Mouse (Mus musculus) intestine, embryonic 15.5 days (tissue): Measurements from ENCODE around the gene Zbtb9. TPM values are rescaled to one million over a fixed set of nuclear protein-coding genes. Genes with fewer than 3 reads are reported as not detected.

Experiments used
- ATAC-seq: fragments of 200-750 bp; cut with Nextera tagmentation; 2 replicates; pipeline ENCODE4 v1.8.0; 2017; ENCODE audit warnings: moderate TSS enrichment, moderate library complexity
- H3K27ac ChIP-seq: fragments of 300-500 bp; sonication (generic); 2 replicates; pipeline ENCODE4 v1.5.1; 2015; ENCODE audit warnings: mild to moderate bottlenecking, inconsistent platforms
- H3K27me3 ChIP-seq: fragments of 300-500 bp; sonication (generic); replicated peaks from 2 replicates; pipeline ENCODE4 v1.6.1; 2015; ENCODE audit warnings: inconsistent platforms
- H3K36me3 ChIP-seq: fragments of 300-500 bp; sonication (generic); 2 replicates; pipeline ENCODE4 v1.6.1; 2015; ENCODE audit warnings: inconsistent platforms
- H3K4me1 ChIP-seq: fragments of 300-500 bp; sonication (generic); replicated peaks from 2 replicates; pipeline ENCODE4 v1.6.1; 2015; ENCODE audit warnings: inconsistent platforms
- H3K4me2 ChIP-seq: fragments of 300-500 bp; sonication (generic); replicated peaks from 2 replicates; pipeline ENCODE4 v1.6.1; 2015; ENCODE audit warnings: mild to moderate bottlenecking, inconsistent platforms
- H3K4me3 ChIP-seq: fragments of 300-500 bp; sonication (generic); replicated peaks from 2 replicates; pipeline ENCODE4 v1.5.1; 2015; ENCODE audit warnings: inconsistent platforms
- H3K9ac ChIP-seq: fragments of 300-500 bp; sonication (generic); 2 replicates; pipeline ENCODE4 v1.6.1; 2015; ENCODE audit warnings: inconsistent platforms
- H3K9me3 ChIP-seq: fragments of 300-500 bp; sonication (generic); 2 replicates; pipeline ENCODE4 v1.6.1; 2016; ENCODE audit warnings: inconsistent platforms
- WGBS: fragments of 180-500 bp; shearing (Covaris S2); methylation state at CpG from one replicate; pipeline ENCODE4 v1.1.7; 2015; 5-methylcytosine and 5-hydroxymethylcytosine counted together
- polyA plus RNA-seq: library from polyadenylated mRNA; unstranded; fragments of >200 nt; fragmentation: Nextera tagmentation; extraction: Ambion mirVana; gene quantifications from 2 replicates; pipeline ENCODE4 v1.2.1, GENCODE M21; 2015

Zbtb9 gene
- polyA plus RNA-seq, 1 experiment from 2014 or later = 14.0 TPM

DNA sequence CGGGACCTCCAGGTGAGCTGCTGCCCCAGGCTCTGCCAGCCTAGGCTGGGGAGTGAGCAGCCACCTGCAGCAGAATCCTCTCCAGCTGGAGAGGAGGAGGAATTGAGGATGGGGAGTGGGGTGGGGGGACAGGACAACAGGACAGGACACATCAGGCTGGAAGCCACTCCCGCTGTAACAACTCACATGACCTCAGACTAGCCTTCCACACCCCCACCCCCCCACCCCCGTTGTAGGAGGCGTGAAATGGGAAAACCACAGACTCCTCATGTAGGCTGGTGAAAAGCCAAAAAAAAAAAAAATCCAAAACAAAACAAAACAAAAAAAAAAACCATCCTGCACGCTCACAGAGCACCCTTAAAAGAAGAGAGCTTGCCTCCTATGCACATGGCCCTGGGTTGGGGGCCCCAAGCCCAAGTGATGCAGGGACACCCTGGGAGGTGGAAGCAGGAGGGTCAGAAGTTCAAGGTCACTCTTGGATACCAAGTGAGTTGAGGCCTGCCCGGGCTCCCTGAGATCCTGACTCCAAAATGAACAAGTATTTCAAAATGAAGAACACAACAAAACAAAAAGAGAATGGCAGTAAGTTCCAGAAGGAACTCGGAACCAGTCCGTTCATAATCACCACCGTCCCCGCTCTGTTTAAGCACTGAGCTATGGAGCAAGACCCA, 66.6 kb downstream of the Zbtb9 start:
- H3K9ac ChIP-seq = no peak overlapping the region

DNA sequence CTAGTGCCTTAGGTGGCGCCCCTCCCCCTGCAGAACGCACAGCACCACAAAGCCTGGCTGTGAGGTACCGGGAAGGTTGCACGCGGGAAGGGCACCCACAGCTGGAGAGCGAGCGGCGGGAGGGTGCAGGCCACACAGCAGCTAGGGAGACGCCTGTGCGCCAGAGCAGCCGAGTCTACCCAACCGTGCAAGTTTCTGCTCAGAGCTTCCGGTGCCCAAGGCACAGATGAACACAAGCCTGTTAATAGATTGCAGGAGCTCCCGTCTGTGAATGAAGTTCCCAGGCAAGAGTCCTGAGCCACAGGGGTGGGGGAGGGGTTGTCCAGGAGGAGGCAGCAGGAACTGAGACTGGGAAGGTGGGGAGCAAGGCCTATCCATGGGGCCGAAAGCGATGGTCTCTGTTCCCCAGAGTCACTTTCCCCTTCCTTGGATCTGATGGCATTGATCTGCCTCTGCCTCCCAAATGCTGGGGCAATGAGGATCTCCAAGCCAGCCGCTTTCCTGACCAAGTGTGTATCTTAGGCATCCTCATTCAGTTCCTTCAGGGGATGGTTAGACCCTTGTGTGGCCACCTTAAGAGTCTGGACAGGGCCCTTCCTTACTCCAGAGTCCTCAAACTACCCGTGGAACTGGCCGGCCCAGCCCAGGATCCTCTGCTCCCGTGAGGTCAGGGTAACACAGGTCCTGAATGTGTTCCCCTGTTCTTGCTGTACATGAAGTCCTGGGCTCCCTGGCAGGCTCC, 67.5 kb downstream of the Zbtb9 start:
- peak; percentile 5; the same call in 1 of the 2 replicates for ATAC-seq

More for the DNA sequence above, 66.6 kb downstream of the Zbtb9 start:
- ATAC-seq = no peak
- Histone ChIP-seq H3K4me3 (no peak overlapping the region), H3K36me3 (no peaks in the 10 kb centered on the region), H3K27ac (0 out of 2 replicates have a peak overlapping the region, but pooled peaks have one; percentile 19), H3K4me2 (0 out of 2 replicates have a peak overlapping the region, but pooled peaks have one; percentile 3), H3K9me3 (no peaks in the 10 kb centered on the region), H3K27me3 (no peaks in the 10 kb centered on the region), H3K4me1 (peaks cover 45% of the 10 kb centered on the region)
- WGBS = 73% methylated on average over 10 of the region's 10 CpGs

DNA sequence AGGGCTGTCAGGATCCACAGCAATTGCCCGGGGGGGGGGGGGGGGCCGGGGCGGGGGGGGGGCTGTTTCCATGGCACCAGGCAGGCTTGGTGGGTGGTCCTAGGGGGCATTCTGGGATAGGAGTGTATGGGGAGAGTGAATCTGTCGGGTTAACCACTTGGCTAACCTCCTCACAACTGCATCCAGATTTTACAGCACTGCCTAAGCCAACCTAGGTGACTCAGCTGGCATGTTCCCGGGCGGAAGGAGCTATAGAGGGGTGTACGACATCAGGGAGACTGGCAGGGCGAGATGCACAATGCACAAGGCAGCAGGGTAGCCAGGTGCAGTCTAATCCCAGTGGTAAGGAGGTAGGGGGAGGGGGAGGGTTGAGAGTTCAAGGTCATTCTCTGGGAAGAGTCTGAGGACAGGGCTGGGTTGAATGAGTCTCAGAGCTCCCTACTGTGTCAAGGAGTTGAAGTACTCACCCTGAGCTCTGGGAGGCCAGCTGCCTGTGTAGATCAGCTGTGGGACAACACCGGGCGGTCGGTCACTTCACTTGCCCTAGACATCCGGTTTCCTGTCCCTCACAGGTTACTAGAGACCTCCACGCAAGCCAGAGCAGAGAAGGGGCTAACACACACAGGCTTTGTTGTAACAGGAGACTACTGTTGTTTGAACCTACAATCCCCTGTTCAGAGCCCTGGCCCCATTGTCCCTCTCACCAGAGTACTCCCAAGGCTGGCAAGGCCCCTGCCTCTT, 68.2 kb downstream of the Zbtb9 start:
- Histone ChIP-seq H3K9ac (no peak overlapping the region), H3K4me1 (peaks cover 45% of the 10 kb centered on the region), H3K4me3 (no peak overlapping the region), H3K4me2 (no peak overlapping the region), H3K36me3 (no peaks in the 10 kb centered on the region), H3K27ac (no peak overlapping the region), H3K9me3 (no peaks in the 10 kb centered on the region), H3K27me3 (no peaks in the 10 kb centered on the region)
- ATAC-seq = no peak
- 60% methylated on average over 10 of the region's 13 CpGs for WGBS

More for the DNA sequence above, 67.5 kb downstream of the Zbtb9 start:
- Histone ChIP-seq H3K27me3 (no peaks in the 10 kb centered on the region), H3K9ac (0 out of 2 replicates have a peak overlapping the region, but pooled peaks have one; percentile 8), H3K27ac (peak overlapping the region; percentile 19; the same call in 1 of the 2 replicates), H3K9me3 (no peaks in the 10 kb centered on the region), H3K4me1 (peaks cover 45% of the 10 kb centered on the region), H3K36me3 (no peaks in the 10 kb centered on the region), H3K4me2 (peak overlapping the region; percentile 3; the same call in 1 of the 2 replicates), H3K4me3 (no peak overlapping the region)
- 22% methylated on average over 20 of the region's 20 CpGs for WGBS

DNA sequence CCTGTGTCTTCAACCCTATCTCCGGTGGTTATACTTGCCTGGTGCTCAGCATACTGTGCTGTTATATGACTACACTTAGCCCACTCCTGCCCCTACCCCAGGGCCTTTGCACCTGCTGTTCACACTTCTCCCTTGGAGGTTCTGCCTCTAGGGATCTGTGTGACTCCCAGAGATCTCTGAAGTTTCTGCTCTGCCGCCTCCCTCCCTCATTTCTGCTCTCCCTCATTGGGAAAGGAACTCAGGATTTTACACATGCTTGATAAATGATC, 68.8 kb downstream of the Zbtb9 start:
- WGBS = 88% methylated on average over 2 of the region's 2 CpGs
- peaks cover 49% of the 10 kb centered on the region for H3K4me1 ChIP-seq

DNA sequence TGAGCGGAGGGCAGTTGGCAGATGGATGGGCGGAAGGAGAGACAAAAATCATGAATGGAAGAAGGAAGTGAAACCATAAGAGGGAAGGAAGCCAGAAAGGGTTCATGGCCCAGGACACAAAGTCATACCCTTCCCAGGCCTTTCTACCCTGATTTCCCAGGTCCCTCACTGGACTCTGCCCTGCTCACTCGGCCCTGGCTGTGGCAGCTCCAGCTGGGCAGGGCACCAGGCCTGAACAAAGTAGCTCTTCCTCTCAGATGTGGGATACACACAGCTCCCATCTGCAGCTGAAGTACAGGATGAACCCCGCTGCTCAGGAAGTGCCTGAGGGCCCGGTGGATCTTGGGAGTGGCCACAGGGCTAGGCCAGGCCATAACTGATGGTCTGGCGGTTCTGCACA, 69.9 kb downstream of the Zbtb9 start:
- no peak overlapping the region for H3K4me3 ChIP-seq
- 54% methylated on average over 6 of the region's 6 CpGs for WGBS
- no peaks in the 10 kb centered on the region for H3K9me3 ChIP-seq
- H3K4me2 ChIP-seq = no peak overlapping the region
- ATAC-seq = 0 out of 2 replicates have a peak, but pooled peaks have one; percentile 4
- 0 out of 2 replicates have a peak overlapping the region, but pooled peaks have one; percentile 51 for H3K27ac ChIP-seq
- H3K27me3 ChIP-seq = no peaks in the 10 kb centered on the region
- no peaks in the 10 kb centered on the region for H3K36me3 ChIP-seq
- H3K4me1 ChIP-seq = peaks cover 48% of the 10 kb centered on the region
- 0 out of 2 replicates have a peak overlapping the region, but pooled peaks have one; percentile 8 for H3K9ac ChIP-seq

More for the DNA sequence above, 68.8 kb downstream of the Zbtb9 start:
- H3K27ac ChIP-seq = no peak overlapping the region
- H3K9ac ChIP-seq = no peak overlapping the region
- ATAC-seq = no peak
- no peak overlapping the region for H3K4me2 ChIP-seq
- no peaks in the 10 kb centered on the region for H3K27me3 ChIP-seq
- H3K9me3 ChIP-seq = no peaks in the 10 kb centered on the region
- no peaks in the 10 kb centered on the region for H3K36me3 ChIP-seq
- no peak overlapping the region for H3K4me3 ChIP-seq

DNA sequence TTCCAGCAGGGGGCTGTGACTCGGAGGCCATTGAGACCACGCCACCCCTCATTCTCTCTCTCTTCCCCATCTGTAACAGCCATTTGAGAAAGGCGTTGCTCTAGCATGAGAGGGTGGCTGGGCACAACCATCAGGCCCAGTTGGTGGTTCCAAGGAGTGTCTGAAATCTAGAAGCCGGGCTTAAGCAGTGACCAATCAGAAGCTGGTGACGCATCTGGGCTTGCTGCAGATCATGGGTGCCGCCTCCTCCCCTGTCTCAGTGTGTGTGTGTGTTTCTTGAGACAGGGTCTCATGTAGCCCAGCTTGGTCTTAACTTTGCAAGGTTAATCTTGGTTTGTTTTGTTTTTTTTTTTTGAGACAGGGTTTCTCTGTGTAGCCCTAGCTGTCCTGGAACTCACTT, 72.2 kb downstream of the Zbtb9 start:
- 93% methylated on average over 6 of the region's 6 CpGs for WGBS
- H3K4me3 ChIP-seq = no peak overlapping the region
- no peak overlapping the region for H3K9ac ChIP-seq
- H3K4me1 ChIP-seq = peaks cover 35% of the 10 kb centered on the region
- no peaks in the 10 kb centered on the region for H3K36me3 ChIP-seq
- no peaks in the 10 kb centered on the region for H3K27me3 ChIP-seq
- no peak overlapping the region for H3K27ac ChIP-seq
- no peaks in the 10 kb centered on the region for H3K9me3 ChIP-seq
- no peak for ATAC-seq
- H3K4me2 ChIP-seq = no peak overlapping the region

DNA sequence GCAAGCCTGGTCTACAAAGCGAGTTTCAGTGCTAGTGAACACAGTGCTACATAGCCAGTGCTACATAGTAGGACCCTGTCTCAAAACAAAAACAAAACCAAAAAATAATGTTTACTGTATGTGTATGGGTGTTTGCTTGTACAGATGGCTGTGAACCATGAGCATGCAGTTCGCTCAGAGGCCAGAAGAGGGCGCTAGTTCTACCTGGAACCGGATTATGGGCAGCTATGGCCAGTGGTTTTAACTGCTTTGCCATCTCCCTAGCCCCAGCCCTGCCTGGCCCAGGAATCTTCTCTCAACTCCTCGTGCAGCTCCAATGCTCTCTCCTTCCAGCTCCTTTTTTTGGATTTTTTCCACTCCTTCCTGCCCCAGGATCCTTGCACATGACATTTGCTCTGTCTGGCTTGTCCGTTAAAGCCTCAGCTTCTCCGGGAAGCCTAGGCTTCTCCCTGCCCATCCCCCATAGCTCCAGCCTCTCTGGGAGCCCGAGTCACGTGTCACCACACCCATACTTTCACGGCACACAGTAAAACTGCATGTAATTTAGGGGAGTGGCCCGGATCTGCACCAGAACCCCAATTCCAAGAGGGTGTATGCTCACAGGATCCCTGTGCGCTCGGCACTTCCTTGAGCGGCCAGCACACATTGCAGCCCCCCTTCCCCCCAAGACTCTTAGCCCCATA, 74.9 kb downstream of the Zbtb9 start:
- WGBS = 64% methylated on average over 14 of the region's 14 CpGs
- Histone ChIP-seq H3K27ac (peak overlapping the region; percentile 89), H3K27me3 (no peaks in the 10 kb centered on the region), H3K9ac (peak overlapping the region; percentile 12; the same call in 1 of the 2 replicates), H3K9me3 (no peaks in the 10 kb centered on the region), H3K4me1 (peaks cover 41% of the 10 kb centered on the region), H3K4me3 (no peak overlapping the region), H3K36me3 (no peaks in the 10 kb centered on the region), H3K4me2 (0 out of 2 replicates have a peak overlapping the region, but pooled peaks have one; percentile 4)
- peak; percentile 67 for ATAC-seq

DNA sequence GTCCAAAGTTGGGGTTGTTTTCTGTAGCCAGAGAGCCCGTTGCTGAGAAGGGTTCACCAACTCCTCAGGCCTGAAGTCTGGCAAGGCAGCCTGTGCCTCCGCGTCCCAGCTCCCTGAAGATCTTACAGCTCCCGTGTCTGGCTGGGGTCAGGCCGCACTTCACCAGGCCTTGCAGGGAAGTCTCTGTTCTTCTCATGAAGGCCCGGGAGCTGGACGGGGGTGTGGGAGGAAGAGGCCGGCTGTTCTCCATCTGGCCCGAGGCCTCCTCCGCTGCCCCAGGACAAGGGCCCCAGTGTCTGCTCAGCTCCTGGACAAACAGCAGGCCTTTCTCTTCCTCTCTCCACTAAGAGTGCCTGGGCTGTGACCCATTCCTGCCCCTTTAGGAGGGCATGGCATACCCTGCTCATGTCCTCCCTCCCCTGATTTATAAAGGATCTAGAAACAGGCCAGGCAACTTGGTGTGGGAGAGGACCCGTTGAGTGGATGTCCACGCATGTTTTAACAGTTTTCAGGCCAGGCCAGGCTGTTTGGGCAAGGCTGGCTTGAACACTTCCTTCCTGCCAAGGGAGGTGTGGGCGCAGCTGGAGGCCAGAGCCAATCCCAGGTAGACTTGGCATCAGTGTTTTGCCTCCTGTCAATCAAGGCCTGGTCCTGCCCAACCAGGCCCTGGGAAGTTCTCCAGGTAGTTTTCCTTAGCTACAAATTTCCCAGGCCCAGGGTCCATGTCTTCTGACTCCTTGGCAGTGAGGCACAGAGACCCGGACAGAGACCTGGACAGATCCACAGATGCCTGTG, 75.7 kb downstream of the Zbtb9 start:
- Histone ChIP-seq H3K4me1 (peaks cover 38% of the 10 kb centered on the region), H3K27ac (peak overlapping the region; percentile 89), H3K9ac (peak overlapping the region; percentile 12; the same call in 1 of the 2 replicates), H3K9me3 (no peaks in the 10 kb centered on the region), H3K4me3 (no peak overlapping the region), H3K27me3 (no peaks in the 10 kb centered on the region), H3K4me2 (0 out of 2 replicates have a peak overlapping the region, but pooled peaks have one; percentile 4), H3K36me3 (no peaks in the 10 kb centered on the region)
- ATAC-seq = peak; percentile 49
- 46% methylated on average over 14 of the region's 14 CpGs for WGBS

DNA sequence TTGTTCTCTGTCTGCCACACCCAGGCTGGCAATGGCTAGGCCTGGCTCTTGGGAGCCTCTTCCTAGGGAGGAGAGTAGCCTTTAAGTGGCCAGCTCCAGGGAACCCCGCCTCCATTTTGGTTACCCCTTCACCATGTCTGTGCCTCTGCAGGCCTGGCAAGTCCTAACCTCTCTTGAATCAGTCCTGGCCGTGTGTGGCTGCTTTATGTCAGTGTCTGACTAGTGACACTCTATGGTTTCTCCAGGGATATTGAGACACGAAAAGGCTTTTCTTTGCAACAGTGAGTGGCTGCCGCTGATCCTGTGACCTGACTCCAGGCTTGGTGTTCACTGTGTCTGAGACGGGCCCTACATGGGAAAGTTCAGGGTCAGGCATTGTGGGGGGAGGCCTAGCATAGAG, 77.9 kb downstream of the Zbtb9 start:
- 0 out of 2 replicates have a peak overlapping the region, but pooled peaks have one; percentile 48 for H3K27ac ChIP-seq
- no peak for ATAC-seq
- 48% methylated on average over 5 of the region's 5 CpGs for WGBS

DNA sequence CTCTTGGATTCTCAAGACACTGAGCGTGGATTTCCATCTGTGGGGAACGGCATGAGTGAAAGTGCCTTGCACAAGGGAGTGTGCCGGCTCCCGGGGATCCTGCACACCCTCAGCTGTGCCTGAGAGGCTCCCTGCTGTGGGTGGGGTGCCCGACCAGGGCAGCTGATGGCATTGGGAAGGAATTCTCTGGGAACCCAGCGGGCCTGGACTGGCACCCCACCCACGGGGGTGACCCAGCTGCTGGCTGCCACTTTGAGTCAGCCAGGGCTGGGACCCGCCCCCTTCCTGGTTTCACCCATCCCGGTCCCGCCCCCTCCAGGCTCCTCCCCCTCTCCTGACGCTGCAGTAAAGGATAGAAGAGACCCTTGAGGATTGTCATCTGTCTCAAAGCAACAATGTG, 78.5 kb downstream of the Zbtb9 start:
- no peak overlapping the region; the same call in 1 of the 2 replicates for H3K9ac ChIP-seq
- peaks cover 36% of the 10 kb centered on the region for H3K4me1 ChIP-seq
- no peaks in the 10 kb centered on the region for H3K36me3 ChIP-seq
- peak overlapping the region; percentile 48; the same call in 1 of the 2 replicates for H3K27ac ChIP-seq
- H3K4me2 ChIP-seq = peak overlapping the region; percentile 51
- no peaks in the 10 kb centered on the region for H3K27me3 ChIP-seq
- WGBS = 32% methylated on average over 10 of the region's 11 CpGs
- peak; percentile 22 for ATAC-seq
- no peak overlapping the region for H3K4me3 ChIP-seq
- no peaks in the 10 kb centered on the region for H3K9me3 ChIP-seq

More for the DNA sequence above, 77.9 kb downstream of the Zbtb9 start:
- H3K27me3 ChIP-seq = no peaks in the 10 kb centered on the region
- no peaks in the 10 kb centered on the region for H3K9me3 ChIP-seq
- H3K36me3 ChIP-seq = no peaks in the 10 kb centered on the region
- peaks cover 38% of the 10 kb centered on the region for H3K4me1 ChIP-seq
- H3K4me2 ChIP-seq = peak overlapping the region; percentile 51; the same call in 1 of the 2 replicates
- no peak overlapping the region for H3K4me3 ChIP-seq
- H3K9ac ChIP-seq = no peak overlapping the region

DNA sequence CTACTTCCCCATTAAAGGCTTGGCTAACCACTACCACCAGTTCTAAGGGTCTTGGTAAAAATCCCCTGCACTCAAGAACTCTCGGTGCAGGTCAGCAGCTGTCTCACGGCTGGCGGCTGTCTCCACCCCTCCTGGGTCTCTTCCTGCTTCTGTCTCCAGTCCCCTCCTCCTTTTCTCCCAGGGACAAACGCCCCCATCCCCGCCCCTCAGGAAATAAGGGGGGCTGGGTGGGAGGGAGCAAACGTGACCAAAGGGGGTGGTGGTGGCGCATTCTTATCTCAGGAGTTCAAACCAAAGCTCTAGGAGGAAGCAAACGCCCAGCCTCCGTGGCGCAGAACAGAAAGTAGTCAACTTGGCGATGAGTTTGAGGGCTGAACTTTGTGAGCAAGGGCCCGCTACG, 83.2 kb downstream of the Zbtb9 start:
- H3K9ac ChIP-seq = peak overlapping the region; percentile 77

More for the DNA sequence above, 83.2 kb downstream of the Zbtb9 start:
- ATAC-seq = peak; percentile 67
- Histone ChIP-seq H3K36me3 (no peaks in the 10 kb centered on the region), H3K4me1 (peaks cover 44% of the 10 kb centered on the region), H3K27me3 (no peaks in the 10 kb centered on the region), H3K4me2 (peak overlapping the region; percentile 97), H3K27ac (peak overlapping the region; percentile 94), H3K9me3 (no peaks in the 10 kb centered on the region), H3K4me3 (peak overlapping the region; percentile 70)
- WGBS = under 1% methylated on average over 13 of the region's 13 CpGs
